Comparison of ENCODE assay signal across 16 mouse cellular contexts in the genomic region with DNA sequence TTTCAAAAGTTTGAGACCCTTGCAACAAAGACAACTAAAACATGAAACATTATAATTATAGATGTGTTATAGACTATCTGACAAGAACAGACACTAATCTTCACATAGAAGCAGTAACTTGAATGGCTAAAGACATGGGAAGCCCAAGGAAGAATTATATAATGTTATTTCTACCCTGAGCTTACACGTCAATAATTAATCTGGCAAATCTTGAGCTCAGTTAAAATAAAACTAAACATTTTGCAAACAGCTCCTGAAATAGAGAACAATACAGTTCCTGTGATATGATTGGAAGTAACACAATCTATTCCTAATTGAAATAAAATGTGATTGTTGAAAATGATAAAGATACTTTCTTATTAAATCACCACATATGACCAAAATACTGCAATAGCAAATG.
"Had no signal": no experiment of that assay in that cellular context is flagged by ENCODE, and none has a peak within 500 bp of the region (broad histone marks: within the 10 kb centered on the region; RNA-seq: fewer than 3 reads in every experiment).

No protein-coding gene starts in this region.

- H3K27ac ChIP-seq: neural tube, embryonic 13.5 days; neural tube, embryonic 15.5 days; stomach, embryonic 15.5 days; stomach, postnatal 0 days had no signal

- DNase-seq: retina, postnatal 1 day; right cerebral cortex, adult 18-20 months; right cerebral cortex, postnatal 14 days; right cerebral cortex, postnatal 25 days; right cerebral cortex, postnatal 4 days; spleen, adult 18-20 months; thymus, adult 18-20 months; thymus, adult 2 months; thymus, postnatal 14 days; thymus, postnatal 25 days; thymus, postnatal 36 days; thymus, postnatal 4 days had no signal

- H3K4me1 ChIP-seq: neural tube, embryonic 13.5 days; neural tube, embryonic 15.5 days; stomach, embryonic 15.5 days had no signal

- H3K27me3 ChIP-seq: neural tube, embryonic 13.5 days; neural tube, embryonic 15.5 days; stomach, embryonic 15.5 days had no signal

- H3K36me3 ChIP-seq: neural tube, embryonic 13.5 days; neural tube, embryonic 15.5 days; stomach, embryonic 15.5 days had no signal

- H3K4me3 ChIP-seq: neural tube, embryonic 13.5 days; neural tube, embryonic 15.5 days; stomach, embryonic 15.5 days had no signal
